Mouse (Mus musculus) limb, embryonic 14.5 days (tissue): ENCODE results near the gene Zc3h4. TPM values are rescaled to one million over a fixed set of nuclear protein-coding genes. Genes with fewer than 3 reads are reported as not detected.
"Not testable (repeated sequence)": the region's sequence is repeated elsewhere in the genome, so short reads cannot be mapped to it uniquely, and the experiment has no call there.

ENCODE experiments used
- ATAC-seq: fragments of 200-750 bp; cut with Nextera tagmentation; 2 replicates; pipeline ENCODE4 v1.8.0; 2017; ENCODE audit warnings: low read depth, moderate number of reproducible peaks, moderate TSS enrichment; ENCODE audit not compliant: low FRiP score
- DNase-seq: peaks from one replicate; pipeline ENCODE4 v3.0.0-alpha.2; 2015; ENCODE audit warnings: low spot score
- H3K27ac ChIP-seq: fragments of 300-500 bp; sonication (generic); replicated peaks from 2 replicates; pipeline ENCODE4 v1.5.1; 2014; ENCODE audit warnings: low read depth, mild to moderate bottlenecking, low read length, moderate library complexity, mixed read lengths
- H3K27me3 ChIP-seq: fragments of 300-500 bp; sonication (generic); 2 replicates; pipeline ENCODE4 v1.6.1; 2014; ENCODE audit warnings: low read length, mixed read lengths; ENCODE audit not compliant: control insufficient read depth, insufficient read depth
- H3K36me3 ChIP-seq: fragments of 300-500 bp; sonication (generic); 2 replicates; pipeline ENCODE4 v1.6.1; 2014; ENCODE audit warnings: mild to moderate bottlenecking, low read length, moderate library complexity, mixed read lengths; ENCODE audit not compliant: control insufficient read depth, insufficient read depth
- H3K4me1 ChIP-seq: fragments of 300-500 bp; sonication (generic); 2 replicates; pipeline ENCODE4 v1.6.1; 2014; ENCODE audit warnings: antibody characterized with exemption, low read length, mixed read lengths; ENCODE audit not compliant: control insufficient read depth, insufficient read depth
- H3K4me2 ChIP-seq: fragments of 300-500 bp; sonication (generic); replicated peaks from 2 replicates; pipeline ENCODE4 v1.6.1; 2014; ENCODE audit warnings: low read depth, mild to moderate bottlenecking, low read length, moderate library complexity; ENCODE audit not compliant: severe bottlenecking
- H3K4me3 ChIP-seq: fragments of 300-500 bp; sonication (generic); replicated peaks from 2 replicates; pipeline ENCODE4 v1.5.1; 2014; ENCODE audit warnings: low read length
- H3K9ac ChIP-seq: fragments of 300-500 bp; sonication (generic); 2 replicates; pipeline ENCODE4 v1.6.1; 2014; ENCODE audit warnings: mild to moderate bottlenecking, low read depth, low read length, moderate library complexity; ENCODE audit not compliant: severe bottlenecking
- H3K9me3 ChIP-seq: fragments of 300-500 bp; sonication (generic); 2 replicates; pipeline ENCODE4 v1.6.1; 2016; ENCODE audit warnings: low read length; ENCODE audit not compliant: control insufficient read depth
- POLR2A ChIP-seq: fragments of 200-500 bp; IDR thresholded peaks from 2 replicates; pipeline ENCODE4 v1.8.0; 2012; ENCODE audit warnings: inconsistent platforms, mild to moderate bottlenecking, moderate library complexity, borderline replicate concordance; ENCODE audit not compliant: insufficient read depth, insufficient read length; ENCODE audit errors: extremely low read depth
- WGBS: fragments of 180-500 bp; shearing (Covaris S2); extraction: QIAGEN DNeasy Blood & Tissue Kit; methylation state at CpG from one replicate; pipeline ENCODE4 v1.1.7; 2014; 5-methylcytosine and 5-hydroxymethylcytosine counted together
- polyA plus RNA-seq, 2 experiments: library from polyadenylated mRNA; depleted of rRNA in 1 of 2; stranded (reverse) in 1 of 2; unstranded in 1 of 2; fragments of >200 nt; fragmentation: Nextera tagmentation in 1 of 2; extraction: Ambion mirVana in 1 of 2; gene quantifications; 2 replicates each; pipeline versions ENCODE4 v1.2.1 to v1.2.3; 2012 to 2014

Zc3h4 gene
- polyA plus RNA-seq, 2 experiments: 15.7 to 49.1 TPM

DNA sequence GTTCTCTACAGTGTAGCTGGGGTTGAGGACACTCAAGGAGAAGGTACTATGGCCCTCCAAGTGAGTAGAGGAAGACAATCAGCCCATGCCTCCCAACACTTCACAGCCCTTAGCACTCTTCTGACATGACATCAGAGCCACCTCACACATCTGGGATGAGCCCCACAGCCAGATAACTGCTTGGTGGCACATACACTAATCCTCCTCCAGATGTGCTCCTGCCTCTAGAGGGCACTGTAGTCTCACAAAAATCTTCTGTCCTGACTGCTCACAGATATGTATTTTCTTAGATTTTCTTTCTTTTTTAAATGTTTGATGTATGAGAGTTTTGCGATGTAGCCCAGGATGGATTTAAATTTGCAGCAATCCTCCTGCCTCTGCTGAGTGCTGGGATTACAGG lies 24.2 kb upstream of the Zc3h4 start:
- no peak overlapping the region for H3K4me2 ChIP-seq
- no peaks in the 10 kb centered on the region for H3K27me3 ChIP-seq
- no peaks in the 10 kb centered on the region for H3K9me3 ChIP-seq
- WGBS: 93% methylated on average over 1 of the region's 1 CpGs
- H3K4me3 ChIP-seq: no peak overlapping the region
- DNase-seq: no peak
- TF ChIP-seq POLR2A: no peak
- H3K4me1 ChIP-seq: no peaks in the 10 kb centered on the region
- peaks cover 70% of the 10 kb centered on the region for H3K36me3 ChIP-seq
- H3K9ac ChIP-seq: no peak overlapping the region
- H3K27ac ChIP-seq: no peak overlapping the region
- ATAC-seq: no peak

DNA sequence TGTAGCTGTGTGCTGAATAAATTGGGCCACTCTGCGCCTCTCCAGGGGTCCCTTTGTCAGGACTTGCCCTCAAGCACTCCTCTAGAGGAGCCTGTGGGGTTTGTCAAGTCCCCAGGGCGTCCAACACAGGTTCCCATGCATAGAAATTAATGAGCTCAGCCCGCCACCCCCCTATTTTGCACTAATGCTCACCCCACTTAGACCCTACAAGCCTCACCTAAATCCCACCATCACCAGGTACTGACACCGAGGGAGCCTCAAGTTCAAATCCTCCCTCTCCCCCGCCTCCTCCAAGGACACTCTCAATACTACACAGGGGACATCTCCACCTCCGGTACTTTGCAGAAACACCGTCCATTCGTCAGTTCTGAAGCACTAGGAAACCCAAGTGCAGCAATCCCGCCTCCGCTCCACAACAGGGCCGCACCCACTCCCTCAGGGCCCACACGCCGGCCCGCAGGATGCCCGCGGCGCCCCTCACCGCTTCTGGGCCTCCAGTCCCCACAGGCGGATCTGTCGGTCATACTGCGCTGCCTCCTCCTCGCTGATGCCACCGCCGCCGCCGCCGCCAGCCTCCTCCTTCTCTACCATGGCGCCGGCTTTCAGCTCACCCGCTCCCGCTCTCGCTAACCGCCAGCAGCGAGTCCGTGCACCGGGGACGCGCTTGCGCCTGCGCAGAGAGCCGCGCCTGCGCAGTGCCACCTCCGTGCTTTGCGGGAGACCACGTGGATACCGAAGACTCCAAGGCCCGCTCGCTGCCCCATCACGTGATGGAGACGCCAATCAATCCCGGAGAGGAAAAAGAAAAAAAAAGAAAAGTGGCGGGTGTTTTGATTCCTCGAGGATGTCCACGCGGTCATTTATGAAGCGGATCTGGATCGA lies 13.3 kb upstream of the Zc3h4 start, which contains the start of gene Sae1:
Gene Sae1, minus strand, starts transcription at position 647 of the 882 bp plus-strand sequence.
- Histone ChIP-seq H3K4me2 (peak within 1 kb of the TSS; percentile 90), H3K9me3 (no peaks in the 10 kb centered on the region), H3K4me3 (peak within 1 kb of the TSS; percentile 96), H3K27me3 (no peaks in the 10 kb centered on the region), H3K36me3 (0 out of 2 replicates have a peak, but pooled peaks cover 8% of the 10 kb centered on the region), H3K4me1 (peaks cover 16% of the 10 kb centered on the region), H3K27ac (peak within 1 kb of the TSS; percentile 71), H3K9ac (peak within 1 kb of the TSS; percentile 93)
- DNase-seq (peak; percentile 96), ATAC-seq (peak; percentile 95)
- WGBS: 2% methylated on average over 57 of the region's 58 CpGs
- TF ChIP-seq POLR2A: peak; percentile 87; the same call in 1 of the 2 replicates

DNA sequence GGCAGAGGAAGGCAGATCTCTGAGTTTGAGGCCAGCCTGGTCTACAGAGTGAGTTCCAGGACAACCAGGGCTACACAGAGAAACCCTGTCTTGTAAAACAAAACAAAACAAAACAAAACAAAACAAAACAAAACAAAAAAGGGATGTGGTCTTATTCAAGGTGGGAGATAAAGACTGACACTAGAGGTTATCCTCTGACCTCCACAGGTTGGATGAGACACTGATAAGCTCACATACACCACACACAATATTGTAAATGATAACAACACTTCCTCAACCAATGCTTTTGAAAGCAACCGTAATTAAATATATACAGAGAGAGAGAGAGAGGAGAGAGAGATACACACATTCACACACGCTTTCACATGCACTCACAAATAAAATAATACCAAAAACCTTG lies 10.8 kb upstream of the Zc3h4 start:
- H3K27ac ChIP-seq, H3K27me3 ChIP-seq, H3K9ac ChIP-seq, H3K4me2 ChIP-seq, H3K9me3 ChIP-seq, ATAC-seq, DNase-seq, H3K36me3 ChIP-seq, H3K4me3 ChIP-seq: not testable (repeated sequence)
- H3K4me1 ChIP-seq: peaks cover 16% of the 10 kb centered on the region
- WGBS: 85% methylated on average over 2 of the region's 2 CpGs

DNA sequence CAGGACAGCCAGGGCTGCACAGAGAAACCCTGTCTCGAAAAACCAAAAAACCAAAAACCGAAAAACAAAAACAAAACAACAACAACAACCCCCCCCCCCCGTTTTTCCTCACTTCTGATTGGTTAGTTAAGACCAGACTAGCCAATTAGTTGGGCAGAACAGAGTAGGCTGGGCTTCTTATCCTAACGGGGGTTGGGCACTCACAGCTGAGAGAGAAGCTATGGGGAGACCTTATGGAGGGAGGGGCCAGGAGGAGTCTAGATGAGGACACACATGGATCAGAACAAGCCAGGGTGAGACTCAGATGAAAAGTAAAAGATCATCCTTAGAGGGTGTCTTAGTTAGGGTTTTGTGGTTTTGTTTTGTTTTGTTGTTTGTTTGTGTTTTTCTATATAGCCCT lies 7.8 kb upstream of the Zc3h4 start:
- 44% methylated on average over 4 of the region's 4 CpGs for WGBS
- no peak overlapping the region for H3K27ac ChIP-seq
- H3K9ac ChIP-seq: no peak overlapping the region
- no peaks in the 10 kb centered on the region for H3K36me3 ChIP-seq
- H3K4me2 ChIP-seq: no peak overlapping the region
- no peaks in the 10 kb centered on the region for H3K9me3 ChIP-seq
- H3K4me3 ChIP-seq: no peak overlapping the region
- DNase-seq (no peak), ATAC-seq (no peak)
- no peaks in the 10 kb centered on the region for H3K27me3 ChIP-seq
- TF ChIP-seq POLR2A: no peak
- H3K4me1 ChIP-seq: peaks cover 3% of the 10 kb centered on the region; the same call in 1 of the 2 replicates

DNA sequence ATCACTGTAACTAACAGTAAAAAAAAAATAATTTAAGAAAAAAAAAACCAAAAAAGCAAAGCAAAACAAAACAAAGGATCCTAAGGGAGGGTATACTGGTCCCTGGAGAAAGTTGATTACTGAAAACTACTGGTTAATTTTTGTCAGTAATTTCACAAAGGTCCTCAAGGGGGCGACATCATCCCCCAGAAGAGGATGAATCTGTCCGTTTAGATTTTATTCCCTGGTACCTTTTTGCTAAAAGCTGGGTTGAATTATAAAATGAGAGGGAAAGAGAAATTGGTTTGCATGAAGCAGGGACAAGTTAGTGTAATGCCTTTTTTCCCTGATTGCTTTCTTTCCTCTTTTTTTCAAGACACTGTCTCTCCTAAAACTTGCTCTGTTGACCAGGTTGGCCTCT lies 4.8 kb upstream of the Zc3h4 start:
- Histone ChIP-seq H3K4me1 (peaks cover 7% of the 10 kb centered on the region), H3K9me3 (no peaks in the 10 kb centered on the region), H3K9ac (no peak overlapping the region), H3K4me2 (no peak overlapping the region), H3K36me3 (no peaks in the 10 kb centered on the region), H3K27me3 (no peaks in the 10 kb centered on the region), H3K4me3 (no peak overlapping the region), H3K27ac (no peak overlapping the region)
- ATAC-seq: no peak
- TF ChIP-seq POLR2A: no peak
- DNase-seq: peak; percentile 82
- 3% methylated on average over 2 of the region's 2 CpGs for WGBS
